Mouse (Mus musculus) central nervous system, embryonic 11.5 days (tissue): Measurements from ENCODE around the gene Slc10a3. TPM values are rescaled to one million over a fixed set of nuclear protein-coding genes. Genes with fewer than 3 reads are reported as not detected.

ENCODE experiments used
- polyA plus RNA-seq: library from polyadenylated mRNA; depleted of rRNA; stranded (reverse); fragments of >200 nt; gene quantifications from 2 replicates; pipeline ENCODE4 v1.2.3, GENCODE M21; 2012; rRNA removed

The Slc10a3 gene
- 2.3 and 8.5 TPM in 2 replicates for polyA plus RNA-seq

GRCm38 (mm10) chrX:74372888-74373549 lies at the start of gene Slc10a3, which contains the start of gene Ubl4a:
Gene Slc10a3, minus strand, starts transcription at chrX:74373349.
Gene Ubl4a, minus strand, starts transcription at chrX:74373218.

GRCm38 (mm10) chrX:74392535-74393443 lies 19.6 kb upstream of the Slc10a3 start, which contains the start of the genes Fam3a and Ikbkg:
Gene Fam3a, minus strand, starts transcription at chrX:74393272.
Gene Ikbkg, plus strand, starts transcription at chrX:74393290.

GRCm38 (mm10) chrX:74353467-74353770 lies 19.7 kb downstream of the Slc10a3 start, which contains the start of gene Lage3:
Gene Lage3, minus strand, starts transcription at chrX:74353618.

GRCm38 (mm10) chrX:74328725-74329161 lies 44.4 kb downstream of the Slc10a3 start, which contains the start of gene Plxna3:
Gene Plxna3, plus strand, starts transcription at chrX:74329066.

Other genes starting within 250 kb of the Slc10a3 start
- not detected in 2 replicates for gene Opn1mw, start 245.9 kb downstream of the Slc10a3 start, polyA plus RNA-seq
- gene Mecp2, start 238.0 kb downstream of the Slc10a3 start, polyA plus RNA-seq, result 19.8 and 22.4 TPM in 2 replicates
- gene Tex28, start 205.5 kb downstream of the Slc10a3 start, polyA plus RNA-seq, result not detected in 2 replicates
- gene Tktl1, start 196.1 kb downstream of the Slc10a3 start, polyA plus RNA-seq, result 0.02 TPM in 1 of 2 replicates, not detected in the other
- 477 and 550 TPM in 2 replicates for gene Flna, start 123.5 kb downstream of the Slc10a3 start, polyA plus RNA-seq
- 64.2 and 105 TPM in 2 replicates for gene Emd, start 118.7 kb downstream of the Slc10a3 start, polyA plus RNA-seq
- 1,358 and 2,258 TPM in 2 replicates for gene Rpl10, start 102.5 kb downstream of the Slc10a3 start, polyA plus RNA-seq
- 61.6 and 70.5 TPM in 2 replicates for gene Taz, start 91.4 kb downstream of the Slc10a3 start, polyA plus RNA-seq
- gene Dnase1l1, start 91.0 kb downstream of the Slc10a3 start, polyA plus RNA-seq, result 5.9 and 8.7 TPM in 2 replicates
- 87.0 and 137 TPM in 2 replicates for gene Atp6ap1, start 76.3 kb downstream of the Slc10a3 start, polyA plus RNA-seq
- gene Gdi1, start 68.4 kb downstream of the Slc10a3 start, polyA plus RNA-seq, result 580 and 740 TPM in 2 replicates
- gene Fam50a, start 60.3 kb downstream of the Slc10a3 start, polyA plus RNA-seq, result 50.7 and 64.9 TPM in 2 replicates
- gene Plxna3, start 44.3 kb downstream of the Slc10a3 start, polyA plus RNA-seq, result 82.1 and 108 TPM in 2 replicates
- 96.9 and 108 TPM in 2 replicates for gene Lage3, start 19.7 kb downstream of the Slc10a3 start, polyA plus RNA-seq
- 31.9 and 46.3 TPM in 2 replicates for gene Ubl4a, start 131 bp downstream of the Slc10a3 start, polyA plus RNA-seq
- 18.5 and 27.2 TPM in 2 replicates for gene Fam3a, start 19.9 kb upstream of the Slc10a3 start, polyA plus RNA-seq
- 23.5 and 46.1 TPM in 2 replicates for gene Ikbkg, start 19.9 kb upstream of the Slc10a3 start, polyA plus RNA-seq
- gene G6pdx, start 55.8 kb upstream of the Slc10a3 start, polyA plus RNA-seq, result 31.7 and 41.7 TPM in 2 replicates
- 0.12 TPM in 1 of 2 replicates, not detected in the other for gene Gm6880, start 108.0 kb upstream of the Slc10a3 start, polyA plus RNA-seq
- gene Olfr1326-ps1, start 201.5 kb upstream of the Slc10a3 start, polyA plus RNA-seq, result not detected in 2 replicates
- gene Olfr1325, start 219.3 kb upstream of the Slc10a3 start, polyA plus RNA-seq, result not detected in 2 replicates